8 mouse cellular contexts compared by ENCODE assay signal in the genomic region with DNA sequence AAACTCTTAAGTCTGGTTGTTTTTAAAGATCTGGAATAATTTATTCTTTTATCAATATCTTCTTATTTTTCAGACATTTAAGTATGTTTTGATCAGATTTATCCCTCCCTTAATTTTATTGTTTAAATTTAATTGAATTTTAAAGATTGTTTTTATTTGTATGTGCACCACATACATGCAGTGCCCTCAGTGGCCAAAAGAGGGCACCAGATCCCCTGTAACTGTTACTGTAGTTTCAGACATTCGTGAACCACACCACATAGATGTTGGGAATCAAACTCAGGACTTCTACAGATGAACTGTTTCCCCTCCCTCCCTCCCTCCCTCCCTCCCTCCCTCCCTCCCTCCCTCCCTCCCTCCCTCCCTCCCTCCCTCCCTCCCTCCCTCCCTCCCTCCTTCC. TPM values are rescaled to one million over a fixed set of nuclear protein-coding genes. Genes with fewer than 3 reads are reported as not detected.
DNase-seq lines count a peak whose midpoint lies in the region; ATAC-seq lines count a peak whose summit lies in the region.

No protein-coding gene starts in this region.

- intact Hi-C loops in heart, postnatal 14 days (cut with DNase I), result no loop called here

- peaks cover 8% of the 10 kb centered on the region for H3K4me1 ChIP-seq in heart, embryonic 12.5 days (replicated peaks)

- ATAC-seq in heart, embryonic 12.5 days (ENCODE audit: insufficient number of reproducible peaks, low FRiP score), result no peak

- peak; percentile 53 to 68 for DNase-seq in heart, postnatal 14 days
- peak; percentile 79 for DNase-seq in right cerebral cortex, postnatal 4 days
- no peak for DNase-seq in right cerebral cortex, postnatal 36 days (ENCODE audit: low spot score in 2 of 2)
- peak; percentile 51 to 60 for DNase-seq in adrenal gland, postnatal 36 days
- DNase-seq in kidney, postnatal 4 days, result peak; percentile 82 to 83
- peak; percentile 49 for DNase-seq in retina, postnatal 1 day
- DNase-seq in c-Kit-positive CD71-positive TER-119-positive erythroid progenitor cells, embryonic 14.5 days (ENCODE audit: low spot score), result no peak

- H3K36me3 ChIP-seq in heart, embryonic 12.5 days, result no peaks in the 10 kb centered on the region

- H3K9me3 ChIP-seq in heart, embryonic 12.5 days (replicated peaks), result no peaks in the 10 kb centered on the region

- H3K4me2 ChIP-seq in heart, embryonic 12.5 days, result no peak overlapping the region

- H3K27ac ChIP-seq in heart, embryonic 12.5 days (ENCODE audit: poor library complexity, severe bottlenecking), result no peak overlapping the region

- 4% methylated on average over 1 of the region's 1 CpGs for WGBS in heart, embryonic 12.5 days

- H3K9ac ChIP-seq in heart, embryonic 12.5 days, result no peak overlapping the region

- no peak overlapping the region for H3K4me3 ChIP-seq in heart, embryonic 12.5 days

- no peaks in the 10 kb centered on the region for H3K27me3 ChIP-seq in heart, embryonic 12.5 days (replicated peaks)

RNA-seq across cellular contexts. Expression of a gene that starts 18.2 kb away (rescaled TPM):
- total RNA-seq in heart, postnatal 14 days (2021), result under 1 TPM; 0.10 to 0.24 TPM
- 0.55 and 1.1 TPM in 2 replicates for polyA plus RNA-seq in heart, embryonic 12.5 days (2016; fragmentation: Nextera tagmentation; extraction: Ambion mirVana)
- total RNA-seq in adrenal gland, postnatal 36 days (2021), result 10 to 100 TPM; 18.4 to 26.2 TPM

Comparison
In these comparisons a context has a peak if more than half of its experiments do, and no peak if none do; other contexts are left out.
1. DNase-seq: peak in heart, postnatal 14 days (2 of 2), right cerebral cortex, postnatal 4 days (single experiment), adrenal gland, postnatal 36 days (2 of 2), kidney, postnatal 4 days (2 of 2) and retina, postnatal 1 day (single experiment); none in right cerebral cortex, postnatal 36 days (0 of 2) and c-Kit-positive CD71-positive TER-119-positive erythroid progenitor cells, embryonic 14.5 days (single experiment).
2. RNA of a gene that starts 18.2 kb away (total RNA-seq): 18.4 to 26.2 TPM in adrenal gland, postnatal 36 days; 0.10 to 0.24 TPM in heart, postnatal 14 days; every median in the first group is over 10 times any median in the second.